Mouse (Mus musculus): ENCODE data around the gene Trmt61a. TPM values are rescaled to one million over a fixed set of nuclear protein-coding genes. Genes with fewer than 3 reads are reported as not detected.
A peak's percentile ranks its signal among the peaks of the same experiment; 100 is the strongest.
"Not testable (repeated sequence)": the region's sequence is repeated elsewhere in the genome, so short reads cannot be mapped to it uniquely, and the experiment has no call there.

Gene Trmt61a
- total RNA-seq, 2 experiments from 2014 or later, result 16.3 to 19.8 TPM

DNA sequence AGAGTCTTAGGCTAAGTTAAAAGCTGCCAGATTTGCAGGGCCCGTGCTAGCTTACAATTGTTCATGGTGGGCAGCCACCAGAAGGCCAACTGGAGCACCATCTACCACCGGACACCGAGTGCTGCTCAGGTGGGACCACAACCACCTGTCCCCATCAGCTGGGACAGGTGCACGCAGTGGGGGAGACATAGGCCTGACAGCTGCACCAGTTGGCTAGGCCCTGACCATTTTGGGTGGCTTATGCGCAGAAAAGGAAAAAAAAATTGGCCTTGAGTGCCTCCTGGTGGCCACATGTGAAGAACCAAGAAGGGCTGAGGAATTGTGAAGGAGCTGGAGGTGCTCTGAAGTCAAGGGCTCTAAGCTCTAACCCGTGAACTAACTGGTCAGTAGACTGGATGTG is 18.3 kb downstream of the Trmt61a start:
- peak; percentile 80 to 85 for DNase-seq (ENCODE audit: low spot score in 2 of 2)

DNA sequence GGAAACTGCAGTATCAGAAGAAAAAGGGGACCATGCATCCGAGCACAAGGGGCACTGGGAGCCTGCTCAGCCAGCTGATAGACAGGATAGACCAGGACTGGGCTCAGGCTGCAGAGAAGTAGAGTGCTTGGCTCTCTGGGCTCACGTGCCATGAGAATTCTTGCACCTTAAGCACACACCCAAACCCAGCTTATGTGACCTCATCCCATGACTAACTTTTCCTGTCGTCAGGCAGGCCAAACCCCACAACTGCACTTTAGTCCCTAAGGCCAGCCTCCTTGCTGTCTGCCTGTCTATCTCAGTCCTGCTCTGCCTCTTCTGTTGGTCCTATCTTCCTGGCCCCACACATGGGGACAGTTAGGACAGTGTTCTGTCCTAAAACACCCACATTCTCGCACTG is 19.8 kb downstream of the Trmt61a start:
- DNase-seq (ENCODE audit: low spot score in 2 of 2), result no peak

DNA sequence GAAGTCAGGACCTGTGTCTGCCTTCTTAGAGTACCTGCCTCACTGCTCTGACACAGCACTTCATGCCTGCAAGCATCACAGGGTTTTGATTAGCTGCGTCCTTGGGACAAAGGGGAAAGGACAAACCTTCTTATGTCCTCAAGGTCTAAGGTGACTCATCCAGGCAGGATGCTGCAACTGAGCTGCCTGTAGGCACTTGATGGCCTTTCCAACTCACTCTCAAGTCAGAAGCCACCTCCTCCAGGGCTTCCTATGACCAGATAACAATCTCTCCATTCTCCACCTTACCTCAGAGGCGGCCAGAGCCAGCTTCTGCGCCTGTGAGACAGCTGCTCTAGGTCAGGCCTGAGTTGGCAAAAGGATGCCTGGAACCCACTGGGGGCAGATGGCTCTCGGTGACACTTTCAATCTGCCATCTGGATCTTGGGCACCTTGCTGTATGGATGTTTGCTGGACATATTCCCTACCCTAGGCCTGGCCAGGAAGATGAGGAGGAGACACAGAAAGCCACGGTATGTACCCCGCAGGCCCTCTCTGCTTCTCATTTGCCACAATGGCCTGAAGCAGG is 20.5 kb downstream of the Trmt61a start:
- no peak for DNase-seq (ENCODE audit: low spot score in 2 of 2)

DNA sequence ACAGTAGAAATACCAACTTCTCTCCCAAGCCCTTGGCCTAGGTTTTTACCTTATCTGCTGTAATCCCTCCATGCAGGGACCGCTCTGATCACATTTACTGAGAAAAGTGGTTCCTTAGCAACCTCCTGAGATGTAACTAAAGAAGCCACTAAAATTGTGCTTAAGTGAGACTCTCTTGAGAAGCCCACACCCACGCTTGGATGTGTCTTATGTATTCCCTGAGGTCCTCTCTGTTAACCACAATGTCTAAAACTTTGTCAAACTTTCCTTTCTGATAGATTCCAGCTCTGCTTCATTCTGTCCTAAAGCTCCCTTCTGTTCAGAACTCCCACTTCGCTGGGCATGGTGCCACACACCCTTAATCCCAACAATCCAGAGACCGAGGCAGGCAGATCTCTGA is 21.6 kb downstream of the Trmt61a start:
- no peak for DNase-seq (ENCODE audit: low spot score in 2 of 2)

DNA sequence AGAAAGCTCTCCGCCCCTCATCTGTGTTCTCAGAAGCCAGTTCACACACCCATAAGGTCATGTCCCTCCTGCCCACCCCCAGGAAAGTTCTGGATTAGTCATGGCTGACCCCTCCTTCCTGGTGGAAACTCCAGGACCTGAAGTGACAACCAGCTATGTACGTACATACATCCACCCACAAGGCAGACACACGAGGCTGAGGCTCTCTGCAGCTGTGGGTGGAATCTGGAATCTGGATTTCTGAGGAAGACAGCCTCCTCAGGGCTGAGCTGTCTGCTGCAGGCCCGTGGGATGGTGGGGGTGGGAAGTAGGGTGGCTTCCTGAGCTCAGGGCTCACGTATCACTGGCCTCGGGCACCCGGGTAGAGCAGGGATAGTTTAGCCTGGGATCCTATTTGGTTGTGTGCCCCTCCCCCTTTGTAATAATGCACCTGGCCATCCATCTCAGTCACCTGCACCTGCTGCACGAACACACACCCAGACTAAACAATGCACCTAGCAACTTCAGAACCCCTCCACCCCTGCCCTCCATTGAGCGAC is 23.1 kb downstream of the Trmt61a start:
- DNase-seq (ENCODE audit: low spot score in 2 of 2), result no peak

DNA sequence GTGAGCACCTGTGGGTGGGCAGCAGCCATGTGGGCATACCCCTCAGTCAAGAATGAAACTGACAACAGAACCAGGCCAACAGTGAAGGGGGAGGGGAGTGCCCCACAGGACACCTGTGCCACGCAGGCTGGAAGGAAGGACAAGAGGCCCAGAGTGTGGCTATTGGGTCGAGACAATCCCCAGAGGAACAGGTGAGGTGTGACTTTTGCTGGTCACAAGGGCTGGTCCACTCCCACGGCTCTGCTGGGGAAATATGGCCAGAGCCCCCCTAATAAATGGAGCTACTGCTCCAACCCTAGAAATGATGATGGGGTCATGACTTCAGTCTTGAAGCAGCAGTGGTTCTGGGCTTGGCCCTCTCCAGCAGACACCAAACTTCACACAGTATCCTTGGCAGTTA is 25.4 kb downstream of the Trmt61a start:
- no peak for DNase-seq (ENCODE audit: low spot score in 2 of 2)

DNA sequence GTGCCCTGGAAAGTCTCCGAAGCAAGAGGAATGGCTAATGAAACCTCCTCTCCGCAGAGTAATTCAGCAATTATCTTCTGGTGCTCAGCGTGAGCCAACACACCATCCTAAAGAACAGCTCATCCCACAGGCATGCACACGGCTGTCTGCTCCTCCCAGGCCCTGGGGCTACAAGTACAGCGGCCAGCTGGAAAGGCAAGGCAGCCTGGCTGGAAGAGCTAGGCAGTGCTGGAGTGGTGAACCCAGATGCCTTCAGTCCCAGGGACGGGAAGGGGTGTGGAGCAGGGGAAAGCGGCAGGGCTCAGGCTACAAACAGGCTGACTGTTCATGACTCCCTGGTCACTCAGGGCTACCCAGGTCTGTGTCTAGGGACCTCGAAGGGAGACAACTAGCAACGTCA is 26.7 kb downstream of the Trmt61a start:
- DNase-seq (ENCODE audit: low spot score in 2 of 2), result peak in 1 of 2 experiments; percentile 26

DNA sequence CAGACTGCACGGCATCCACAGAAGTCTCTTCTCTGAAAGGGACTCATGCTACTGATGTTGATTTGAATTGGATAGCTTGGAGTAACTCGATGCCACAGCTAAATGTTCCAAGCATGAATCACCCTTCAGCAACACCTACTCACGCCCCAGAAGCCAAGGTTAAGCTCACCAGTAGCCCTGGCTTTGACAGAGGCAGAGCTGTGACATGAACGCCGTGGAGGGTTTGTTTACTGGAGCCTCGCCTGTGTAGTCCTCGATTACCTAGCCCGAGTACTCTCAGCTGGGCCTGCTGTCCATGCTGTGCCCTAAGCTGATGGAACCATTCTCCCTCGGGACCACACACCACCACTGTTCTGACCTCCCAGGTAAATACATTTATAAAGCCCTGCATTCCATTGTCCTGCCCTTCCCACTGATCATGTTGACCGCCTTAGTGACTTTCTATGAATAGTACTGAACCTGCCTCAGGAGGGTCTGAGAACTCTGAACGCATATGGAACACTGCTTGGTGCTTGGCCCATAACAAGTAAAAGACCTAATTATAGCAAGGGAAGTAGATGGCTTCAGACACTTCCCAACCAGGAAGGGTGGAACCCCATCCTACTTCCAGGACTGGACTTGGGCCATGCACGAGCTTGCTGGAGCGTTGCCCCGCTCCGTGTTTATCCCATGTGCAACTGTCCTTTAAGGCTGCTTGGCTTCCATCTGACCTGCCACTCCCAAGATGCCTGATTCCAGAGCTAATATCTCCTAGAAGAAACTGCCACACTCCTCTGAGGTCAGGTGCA is 27.5 kb downstream of the Trmt61a start:
- DNase-seq (ENCODE audit: low spot score in 2 of 2), result no peak

DNA sequence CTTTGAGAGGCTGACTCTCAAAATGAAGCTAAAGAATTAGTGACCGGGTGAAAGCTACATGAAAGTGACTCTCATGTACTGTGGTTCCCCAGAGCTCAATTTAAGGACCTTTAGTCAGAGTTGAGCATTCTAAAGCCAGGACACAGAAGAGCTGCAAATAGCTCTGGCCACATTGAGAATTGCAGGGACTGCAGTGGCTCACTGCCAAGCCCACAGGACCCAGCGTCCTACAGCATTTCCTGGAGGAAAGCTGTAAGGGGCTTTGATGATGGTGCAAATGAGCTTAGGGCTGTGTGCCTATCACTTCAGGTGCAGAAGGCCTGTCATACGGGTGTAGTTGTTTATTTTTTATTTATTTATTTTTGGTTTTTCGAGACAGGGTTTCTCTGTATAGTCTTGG is 30.3 kb downstream of the Trmt61a start:
- DNase-seq (ENCODE audit: low spot score in 2 of 2), result peak in 1 of 2 experiments; percentile 43

DNA sequence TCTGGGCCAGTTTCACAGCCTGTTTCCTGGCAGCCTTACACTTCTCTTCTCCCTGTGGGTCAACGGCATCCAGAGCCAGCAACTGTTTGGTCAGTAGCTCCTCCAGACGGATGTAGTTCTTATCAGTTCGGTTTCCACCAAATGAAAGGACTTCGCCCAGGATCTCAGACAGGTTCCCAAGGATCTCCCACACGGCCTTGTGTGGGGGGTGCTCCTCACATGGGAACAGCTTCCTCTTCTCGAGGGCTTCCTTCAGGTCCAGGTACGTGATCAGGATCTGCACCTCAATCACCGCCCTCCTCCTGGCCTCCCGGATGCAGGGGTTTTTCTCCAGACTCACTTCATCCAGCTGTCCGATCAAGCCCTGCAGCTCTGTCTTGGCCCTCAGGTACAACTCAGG is 32.2 kb downstream of the Trmt61a start:
- no peak for DNase-seq (ENCODE audit: low spot score in 2 of 2)

DNA sequence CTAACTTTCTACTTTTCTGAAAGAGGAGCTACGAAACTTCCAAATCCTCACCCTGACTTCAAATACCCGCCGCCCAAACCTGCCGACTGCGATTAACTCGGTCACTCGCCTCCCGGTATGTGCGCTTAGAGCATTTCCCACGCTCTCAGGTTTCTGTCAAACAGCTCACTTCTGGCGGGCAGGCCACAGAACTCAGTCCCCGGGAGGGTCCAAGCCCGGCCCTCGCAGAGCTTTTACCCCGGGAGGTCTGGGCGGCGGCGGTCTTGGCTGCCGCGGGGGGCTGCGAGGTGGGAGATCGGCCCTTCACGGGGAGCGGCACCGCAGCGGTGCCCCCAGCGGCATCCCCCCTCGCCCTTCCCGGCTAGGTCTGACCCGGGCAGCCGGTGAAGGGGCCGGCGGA is 34.6 kb downstream of the Trmt61a start:
- peak in 1 of 2 experiments; percentile 36 for DNase-seq (ENCODE audit: low spot score in 2 of 2)

DNA sequence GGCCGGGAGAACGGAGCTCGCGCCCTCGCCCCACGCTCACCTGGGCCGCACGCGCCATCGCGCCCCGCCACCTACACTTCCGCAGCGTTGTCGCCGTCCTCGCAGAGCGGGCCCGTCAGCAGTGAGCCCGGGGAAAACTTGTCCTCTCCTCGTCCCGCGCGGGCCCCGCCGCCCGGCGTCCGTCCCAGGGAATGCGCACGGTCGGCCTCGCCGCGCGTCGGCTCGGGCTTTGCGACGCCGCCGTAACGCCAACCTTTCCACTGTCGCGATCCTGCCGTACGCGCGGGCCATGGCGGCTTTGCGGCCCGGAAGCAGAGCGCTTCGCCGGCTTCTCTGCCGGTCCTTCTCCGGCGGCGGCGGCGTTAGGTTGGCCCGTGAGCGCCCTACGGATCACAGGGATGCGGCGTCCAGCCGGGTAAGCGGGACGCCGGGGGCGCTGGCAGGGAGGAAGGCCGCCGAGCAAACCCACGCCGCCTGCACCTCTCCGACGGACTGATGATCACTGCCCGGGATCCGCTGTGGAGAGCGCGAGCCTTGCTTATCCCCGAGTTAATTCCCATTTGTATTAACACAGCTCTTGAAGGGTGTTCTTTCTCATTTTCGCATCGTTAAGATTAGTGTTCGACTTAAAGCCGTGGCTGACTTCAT is 35.2 kb downstream of the Trmt61a start, which contains the start of the genes Bag5 and Apopt1:
TSS of gene Bag5 (minus strand) at position 254 of the 648 bp plus-strand sequence.
TSS of gene Apopt1 (plus strand) at position 258 of the 648 bp plus-strand sequence.
- peak; percentile 85 to 92 for DNase-seq (ENCODE audit: low spot score in 2 of 2)

DNA sequence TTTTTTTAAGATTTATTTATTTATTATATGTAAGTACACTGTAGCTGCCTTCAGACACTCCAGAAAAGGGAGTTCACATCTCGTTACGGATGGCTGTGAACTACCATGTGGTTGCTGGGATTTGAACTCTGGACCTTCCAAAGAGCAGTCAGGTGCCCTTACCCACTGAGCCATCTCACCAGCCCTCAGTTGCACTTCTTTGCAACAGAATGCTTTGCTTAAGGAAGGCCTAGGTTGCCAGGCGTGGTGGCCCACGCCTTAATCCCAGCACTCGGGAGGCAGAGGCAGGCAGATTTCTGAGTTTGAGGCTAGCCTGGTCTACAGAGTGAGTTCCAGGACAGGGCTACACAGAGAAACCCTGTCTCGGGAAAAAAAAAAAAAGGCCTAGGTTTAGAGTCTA is 36.0 kb downstream of the Trmt61a start:
- DNase-seq (ENCODE audit: low spot score in 2 of 2), result not testable (repeated sequence)

DNA sequence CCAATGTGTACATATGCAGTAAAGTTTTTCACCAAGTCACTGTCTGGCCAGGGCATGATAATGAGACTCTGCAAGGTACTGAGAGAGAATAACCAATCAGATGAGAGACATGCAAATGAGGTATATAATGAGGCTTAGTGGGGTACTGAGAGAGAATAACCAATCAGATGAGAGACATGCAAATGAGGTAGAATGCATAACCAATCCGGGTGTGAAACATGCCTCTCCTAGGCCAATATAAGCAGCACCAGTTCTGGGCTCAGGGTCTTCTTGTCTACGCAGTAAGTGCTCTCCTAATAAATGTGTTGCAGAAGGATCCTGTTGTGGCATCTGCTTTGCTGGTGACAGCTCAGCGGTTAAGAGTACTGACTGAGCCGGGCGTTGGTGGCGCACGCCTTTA is 38.6 kb downstream of the Trmt61a start:
- DNase-seq (ENCODE audit: low spot score in 2 of 2), result no peak

DNA sequence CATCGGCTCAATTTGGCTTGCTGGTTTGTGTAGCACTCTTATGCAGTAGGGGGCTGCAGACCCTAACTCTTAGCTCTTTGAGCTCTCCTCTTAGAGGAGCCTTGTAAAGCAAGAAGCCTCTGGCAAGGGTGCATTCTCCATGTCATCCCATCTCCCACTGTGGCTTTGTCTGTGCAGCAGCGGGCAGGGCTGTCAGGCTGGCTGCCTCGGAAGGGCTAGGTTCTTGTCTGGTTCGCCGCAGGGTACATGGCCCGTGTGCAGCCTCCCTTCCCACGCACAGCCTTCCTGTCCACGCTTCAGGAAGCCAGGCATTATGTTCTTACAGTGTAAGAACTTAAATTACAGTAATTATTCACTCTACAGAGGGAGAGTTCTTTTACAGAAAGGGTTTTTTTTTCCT is 40.8 kb downstream of the Trmt61a start:
- DNase-seq (ENCODE audit: low spot score in 2 of 2), result no peak

DNA sequence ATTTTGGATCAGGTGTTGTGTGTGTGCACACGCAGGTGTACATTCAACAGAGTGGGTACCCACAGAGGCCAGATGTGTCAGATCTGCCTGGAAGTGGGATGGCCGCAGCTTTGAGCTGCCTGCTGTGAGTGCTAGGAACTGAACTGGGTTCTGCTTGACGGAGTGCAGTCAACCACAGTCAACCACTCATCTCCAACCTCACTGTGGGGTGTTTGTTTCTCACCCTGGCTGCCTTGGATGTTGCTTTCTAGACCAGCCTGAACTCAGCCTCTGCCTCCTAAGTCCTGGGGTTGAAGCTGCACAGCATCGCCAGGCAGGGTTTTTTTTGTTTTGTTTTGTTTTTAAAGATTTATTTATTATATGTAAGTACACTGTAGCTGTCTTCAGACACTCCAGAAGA is 42.3 kb downstream of the Trmt61a start:
- no peak for DNase-seq (ENCODE audit: low spot score in 2 of 2)

DNA sequence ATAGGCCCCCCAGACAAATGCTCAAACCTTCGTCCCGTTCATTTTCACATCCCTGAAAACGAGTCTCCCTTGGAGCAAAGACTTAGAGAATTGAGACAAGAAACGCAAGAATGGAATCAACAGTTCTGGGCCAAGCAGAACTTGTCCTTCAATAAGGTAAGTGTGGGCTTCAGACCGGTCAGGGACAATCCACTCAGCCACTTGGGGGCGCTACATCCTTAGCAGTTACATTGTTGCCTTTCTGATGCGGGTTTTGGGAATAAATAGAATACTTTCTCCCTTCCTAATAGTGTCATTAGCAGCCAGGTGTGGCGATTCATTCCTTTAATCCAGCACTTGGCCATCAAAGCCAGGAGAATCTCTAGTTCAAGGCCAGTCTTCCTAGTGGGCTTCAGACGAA is 44.7 kb downstream of the Trmt61a start:
- DNase-seq (ENCODE audit: low spot score in 2 of 2), result peak; percentile 65 to 68

DNA sequence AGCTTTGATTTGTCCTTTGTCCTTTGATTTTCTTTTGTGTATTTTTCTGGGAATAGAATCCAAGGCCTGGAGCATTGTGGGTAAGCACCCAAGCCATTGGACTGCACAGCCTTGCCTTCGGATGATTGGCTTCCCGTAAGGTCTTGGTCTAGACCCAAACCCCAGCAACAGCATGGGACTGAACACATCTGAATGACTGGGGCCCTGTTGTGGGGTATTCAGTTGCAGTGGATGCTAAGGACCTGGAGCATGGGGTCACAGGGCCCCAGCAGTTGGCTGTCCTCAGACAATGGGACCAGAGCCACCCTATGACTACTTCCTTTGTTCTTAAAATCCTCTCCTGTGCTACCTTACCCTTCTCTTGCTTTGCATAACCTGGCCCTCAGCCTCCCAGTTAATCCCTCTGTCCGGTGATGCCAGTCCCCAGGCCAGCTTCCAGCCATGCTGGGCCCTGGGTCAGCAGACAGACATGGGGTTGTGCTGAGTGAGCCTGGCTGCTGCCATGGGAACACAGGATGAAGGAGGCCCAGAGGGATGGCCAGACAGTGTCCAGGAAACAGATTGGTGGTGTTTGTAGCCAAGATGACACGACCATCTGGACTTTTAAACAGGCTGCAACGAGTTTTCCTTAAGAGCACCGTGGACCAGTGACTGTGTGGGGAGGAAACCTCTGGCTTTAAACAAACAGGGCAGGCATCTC is 46.9 kb downstream of the Trmt61a start:
- DNase-seq (ENCODE audit: low spot score in 2 of 2), result peak in 1 of 2 experiments; percentile 48

DNA sequence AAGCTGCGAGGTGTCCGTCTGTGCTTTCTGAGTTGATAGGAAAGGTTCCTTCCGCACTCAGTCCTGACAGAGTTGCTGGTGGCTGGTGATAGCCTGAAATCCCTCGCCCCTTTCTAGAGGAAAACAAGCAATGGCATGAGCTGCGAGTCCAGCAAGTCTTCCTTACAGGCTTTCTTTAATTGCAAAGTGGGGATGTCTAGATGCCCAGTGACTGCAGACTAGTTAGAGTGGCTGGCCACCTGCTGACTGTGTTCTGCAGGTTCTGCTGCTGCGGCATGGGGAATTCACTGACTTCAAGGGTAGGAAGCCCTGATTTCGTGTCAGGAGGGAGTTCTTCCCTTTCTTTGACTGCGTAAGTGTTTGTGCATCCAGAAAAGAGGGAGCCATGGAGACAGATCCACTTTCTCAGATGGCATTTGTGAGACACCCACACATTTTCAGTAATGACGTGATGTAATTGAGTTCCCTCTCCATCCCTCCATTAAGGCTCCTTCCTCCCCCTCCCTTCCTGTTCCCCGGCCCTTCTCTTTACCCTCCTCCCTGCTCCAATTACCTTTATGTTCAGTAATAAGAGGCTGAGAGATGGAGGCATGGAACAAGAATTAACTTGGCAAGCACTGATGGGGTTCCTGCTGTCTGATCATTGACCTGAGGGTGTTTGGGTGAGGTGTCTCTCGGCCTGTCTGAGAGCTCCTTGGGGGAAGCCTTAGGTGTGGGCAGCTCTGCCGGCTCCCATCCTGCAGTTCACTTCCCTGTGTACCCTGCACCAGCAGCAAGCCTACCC is 47.6 kb downstream of the Trmt61a start:
- peak in 1 of 2 experiments; percentile 47 for DNase-seq (ENCODE audit: low spot score in 2 of 2)

DNA sequence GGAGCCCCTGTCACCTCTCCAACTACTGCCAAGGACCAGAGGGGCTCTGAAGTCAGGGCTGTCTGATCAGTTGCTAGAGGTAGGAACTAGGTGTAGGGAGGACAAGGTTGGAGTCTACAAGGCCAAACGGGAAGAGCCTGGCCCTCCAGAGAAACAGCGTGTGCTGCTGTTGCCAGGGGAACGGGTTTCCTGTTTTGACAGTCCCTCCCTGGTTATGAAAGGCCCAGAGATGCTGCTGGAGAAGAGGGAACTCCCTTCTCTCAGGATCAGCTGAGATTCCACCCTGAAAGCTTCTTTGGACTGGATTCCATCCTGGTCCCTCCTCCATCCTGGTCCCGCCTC is 48.2 kb downstream of the Trmt61a start:
- peak in 1 of 2 experiments; percentile 52 for DNase-seq (ENCODE audit: low spot score in 2 of 2)

DNA sequence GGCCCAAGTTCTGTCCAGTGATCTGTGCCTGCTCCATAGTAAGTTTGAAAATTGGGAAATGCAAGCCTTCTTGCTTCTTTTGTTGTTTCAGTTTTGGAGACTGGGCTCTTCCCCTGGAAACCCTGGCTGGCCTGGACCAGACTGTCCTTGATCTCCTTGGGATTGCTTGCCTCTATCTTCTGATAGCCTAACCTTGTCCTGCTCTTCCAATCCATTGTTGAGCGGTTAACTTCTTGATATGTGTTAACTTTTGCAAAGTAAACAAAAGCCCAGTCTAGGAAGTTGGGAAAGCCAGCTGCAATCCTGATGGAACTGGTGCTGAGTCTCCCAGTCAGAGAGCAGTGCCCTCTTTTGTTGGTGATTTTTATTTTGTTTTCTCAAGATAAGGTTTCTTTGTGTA is 50.1 kb downstream of the Trmt61a start:
- DNase-seq (ENCODE audit: low spot score in 2 of 2), result no peak

Data from layer of hippocampus, postnatal 10 days (tissue).